Mouse (Mus musculus) heart, adult 9 months (tissue): ENCODE measurements around the gene Spsb4.

Source experiments
- DNase-seq, 2 experiments: peaks; one replicate each; pipeline ENCODE4 v3.0.0; 2022; ENCODE audit warnings: low spot score in 2 of 2

Spsb4 gene

GRCm38 (mm10) chr9:96904360-96905355, 114.0 kb downstream of the Spsb4 start:
- DNase-seq, result no peak

- DNase-seq, result no peak
Observed at GRCm38 (mm10) chr9:96899717-96900116, 118.9 kb downstream of the Spsb4 start.

GRCm38 (mm10) chr9:96899004-96899403, 119.6 kb downstream of the Spsb4 start:
- no peak for DNase-seq

GRCm38 (mm10) chr9:96896690-96897089, 122.0 kb downstream of the Spsb4 start:
- no peak for DNase-seq

GRCm38 (mm10) chr9:96893582-96893981, 125.1 kb downstream of the Spsb4 start:
- DNase-seq, result no peak
